Mouse (Mus musculus): ENCODE data around the gene Inca1.

GRCm38 (mm10) chr11:70715832-70716231, 15.9 kb upstream of the Inca1 start:
- TF ChIP-seq CTCF (conservative IDR thresholded peaks at IDR 0.05; ENCODE audit: insufficient read depth, insufficient read length, low read depth, low read length) (no peak), POLR2A (IDR thresholded peaks at IDR 0.05; ENCODE audit: low read depth, low read length) (no peak)
